Comparison of ENCODE assay signal across 25 mouse cellular contexts in genomic region chr3:129622705-129623104, GRCm38 (mm10).
"Had no signal": no experiment of that assay in that cellular context is flagged by ENCODE, and none has a peak within 500 bp of the region (broad histone marks: within the 10 kb centered on the region; RNA-seq: fewer than 3 reads in every experiment).

No protein-coding gene starts in this region.

- H3K4me3 ChIP-seq: heart, embryonic 10.5 days; heart, embryonic 12.5 days; heart, embryonic 13.5 days; heart, embryonic 15.5 days; hindbrain, embryonic 10.5 days; hindbrain, embryonic 12.5 days; hindbrain, embryonic 13.5 days; hindbrain, embryonic 15.5 days; intestine, embryonic 15.5 days; kidney, embryonic 15.5 days; layer of hippocampus, adult 2 months had no signal

- H3K27me3 ChIP-seq: heart, embryonic 13.5 days; heart, embryonic 15.5 days; hindbrain, embryonic 12.5 days; hindbrain, embryonic 13.5 days; hindbrain, embryonic 15.5 days; intestine, embryonic 15.5 days; kidney, embryonic 15.5 days had no signal

- H3K4me2 ChIP-seq: heart, embryonic 11.5 days; heart, embryonic 12.5 days; heart, embryonic 13.5 days; heart, embryonic 15.5 days; hindbrain, embryonic 12.5 days; hindbrain, embryonic 13.5 days; hindbrain, embryonic 14.5 days; hindbrain, embryonic 15.5 days; intestine, embryonic 15.5 days; kidney, embryonic 15.5 days had no signal

- DNase-seq: heart, postnatal 10 days; heart, postnatal 14 days; heart, postnatal 36 days; heart, postnatal 4 days; layer of hippocampus, adult 9-11 months; layer of hippocampus, postnatal 36 days had no signal

- H3K4me1 ChIP-seq: hindbrain, embryonic 12.5 days; hindbrain, embryonic 15.5 days had no signal

- ATAC-seq: hindbrain, embryonic 16.5 days; hindbrain, postnatal 0 days; inflammation-experienced regulatory T-cells, adult 6 months; intestine, embryonic 15.5 days; intestine, embryonic 16.5 days; intestine, postnatal 0 days had no signal

- H3K36me3 ChIP-seq: heart, embryonic 15.5 days; hindbrain, embryonic 13.5 days; hindbrain, embryonic 15.5 days; intestine, embryonic 15.5 days had no signal

- H3K9ac ChIP-seq: heart, embryonic 12.5 days; heart, embryonic 13.5 days; heart, embryonic 15.5 days; hindbrain, embryonic 12.5 days; hindbrain, embryonic 13.5 days; hindbrain, embryonic 14.5 days; hindbrain, embryonic 15.5 days; intestine, embryonic 15.5 days; kidney, embryonic 15.5 days had no signal

- H3K9me3 ChIP-seq: heart, embryonic 10.5 days; heart, embryonic 12.5 days; heart, embryonic 13.5 days; heart, embryonic 15.5 days; hindbrain, embryonic 10.5 days; hindbrain, embryonic 12.5 days; hindbrain, embryonic 13.5 days; hindbrain, embryonic 15.5 days; intestine, embryonic 15.5 days; kidney, embryonic 15.5 days had no signal

- H3K27ac ChIP-seq: heart, embryonic 10.5 days; heart, embryonic 13.5 days; heart, embryonic 15.5 days; hindbrain, embryonic 10.5 days; hindbrain, embryonic 12.5 days; hindbrain, embryonic 13.5 days; hindbrain, embryonic 14.5 days; hindbrain, embryonic 15.5 days; hindbrain, postnatal 0 days; intestine, embryonic 15.5 days; kidney, embryonic 15.5 days; kidney, postnatal 0 days had no signal
